Mouse (Mus musculus): ENCODE measurements around the gene Arhgap23. TPM values are rescaled to one million over a fixed set of nuclear protein-coding genes. Genes with fewer than 3 reads are reported as not detected.

The Arhgap23 gene
- polyA plus RNA-seq, 1 experiment from 2014 or later = 3.0 TPM

- Histone ChIP-seq H3K4me2 (ENCODE audit: low read depth, low read length) (no peak overlapping the region; the same call in 1 of the 2 replicates), H3K27me3 (replicated peaks; ENCODE audit: control insufficient read depth, insufficient read depth, low read length) (0 out of 2 replicates have a peak, but pooled peaks cover 3% of the 10 kb centered on the region), H3K9ac (ENCODE audit: low read depth, low read length) (no peak overlapping the region), H3K4me1 (ENCODE audit: control insufficient read depth, insufficient read depth, low read length) (no peaks in the 10 kb centered on the region), H3K27ac (ENCODE audit: low read length) (no peak overlapping the region), H3K36me3 (ENCODE audit: control insufficient read depth, insufficient read depth, low read length) (no peaks in the 10 kb centered on the region), H3K9me3 (ENCODE audit: control insufficient read depth, low read length) (no peaks in the 10 kb centered on the region), H3K4me3 (ENCODE audit: low read length) (no peak overlapping the region)
- WGBS = 66% methylated on average over 6 of the region's 6 CpGs
- no peak for ATAC-seq
Measured at GRCm38 (mm10) chr11:97512511-97512910, 97.2 kb downstream of the Arhgap23 start.

GRCm38 (mm10) chr11:97513066-97513465 is 97.7 kb downstream of the Arhgap23 start:
- Histone ChIP-seq H3K4me2 (ENCODE audit: low read depth, low read length) (no peak overlapping the region), H3K9me3 (ENCODE audit: control insufficient read depth, low read length) (no peaks in the 10 kb centered on the region), H3K4me1 (ENCODE audit: control insufficient read depth, insufficient read depth, low read length) (no peaks in the 10 kb centered on the region), H3K9ac (ENCODE audit: low read depth, low read length) (no peak overlapping the region), H3K4me3 (ENCODE audit: low read length) (no peak overlapping the region), H3K27me3 (replicated peaks; ENCODE audit: control insufficient read depth, insufficient read depth, low read length) (0 out of 2 replicates have a peak, but pooled peaks cover 3% of the 10 kb centered on the region), H3K27ac (ENCODE audit: low read length) (no peak overlapping the region), H3K36me3 (ENCODE audit: control insufficient read depth, insufficient read depth, low read length) (no peaks in the 10 kb centered on the region)
- no peak for ATAC-seq
- 70% methylated on average over 3 of the region's 3 CpGs for WGBS

- Histone ChIP-seq H3K36me3 (ENCODE audit: control insufficient read depth, insufficient read depth, low read length) (no peaks in the 10 kb centered on the region), H3K9me3 (ENCODE audit: control insufficient read depth, low read length) (no peaks in the 10 kb centered on the region), H3K4me2 (ENCODE audit: low read depth, low read length) (no peak overlapping the region), H3K9ac (ENCODE audit: low read depth, low read length) (no peak overlapping the region), H3K27ac (ENCODE audit: low read length) (no peak overlapping the region), H3K4me3 (ENCODE audit: low read length) (no peak overlapping the region), H3K4me1 (ENCODE audit: control insufficient read depth, insufficient read depth, low read length) (0 out of 2 replicates have a peak, but pooled peaks cover 4% of the 10 kb centered on the region), H3K27me3 (replicated peaks; ENCODE audit: control insufficient read depth, insufficient read depth, low read length) (no peaks in the 10 kb centered on the region)
- no peak for ATAC-seq
- 93% methylated on average over 7 of the region's 7 CpGs for WGBS
Measured at GRCm38 (mm10) chr11:97520541-97520940, 105.2 kb downstream of the Arhgap23 start.

- no peaks in the 10 kb centered on the region for H3K9me3 ChIP-seq (ENCODE audit: control insufficient read depth, low read length)
- H3K27me3 ChIP-seq (replicated peaks; ENCODE audit: control insufficient read depth, insufficient read depth, low read length) = no peaks in the 10 kb centered on the region
- H3K9ac ChIP-seq (ENCODE audit: low read depth, low read length) = no peak overlapping the region
- no peak overlapping the region for H3K4me2 ChIP-seq (ENCODE audit: low read depth, low read length)
- no peaks in the 10 kb centered on the region for H3K36me3 ChIP-seq (ENCODE audit: control insufficient read depth, insufficient read depth, low read length)
- 0 out of 2 replicates have a peak, but pooled peaks cover 4% of the 10 kb centered on the region for H3K4me1 ChIP-seq (ENCODE audit: control insufficient read depth, insufficient read depth, low read length)
- no peak overlapping the region for H3K27ac ChIP-seq (ENCODE audit: low read length)
- H3K4me3 ChIP-seq (ENCODE audit: low read length) = no peak overlapping the region
- no peak for ATAC-seq
- WGBS = 85% methylated on average over 29 of the region's 29 CpGs
Measured at GRCm38 (mm10) chr11:97521741-97522474, 106.6 kb downstream of the Arhgap23 start.

GRCm38 (mm10) chr11:97523107-97523506 is 107.8 kb downstream of the Arhgap23 start:
- ATAC-seq = no peak
- WGBS = 84% methylated on average over 14 of the region's 14 CpGs
- Histone ChIP-seq H3K4me3 (ENCODE audit: low read length) (no peak overlapping the region), H3K9me3 (ENCODE audit: control insufficient read depth, low read length) (no peaks in the 10 kb centered on the region), H3K4me1 (ENCODE audit: control insufficient read depth, insufficient read depth, low read length) (0 out of 2 replicates have a peak, but pooled peaks cover 4% of the 10 kb centered on the region), H3K36me3 (ENCODE audit: control insufficient read depth, insufficient read depth, low read length) (no peaks in the 10 kb centered on the region), H3K27ac (ENCODE audit: low read length) (no peak overlapping the region), H3K4me2 (ENCODE audit: low read depth, low read length) (no peak overlapping the region), H3K9ac (ENCODE audit: low read depth, low read length) (no peak overlapping the region), H3K27me3 (replicated peaks; ENCODE audit: control insufficient read depth, insufficient read depth, low read length) (no peaks in the 10 kb centered on the region)

GRCm38 (mm10) chr11:97523827-97524261 is 108.5 kb downstream of the Arhgap23 start:
- Histone ChIP-seq H3K4me1 (ENCODE audit: control insufficient read depth, insufficient read depth, low read length) (0 out of 2 replicates have a peak, but pooled peaks cover 4% of the 10 kb centered on the region), H3K27ac (ENCODE audit: low read length) (no peak overlapping the region), H3K4me2 (ENCODE audit: low read depth, low read length) (no peak overlapping the region), H3K9ac (ENCODE audit: low read depth, low read length) (no peak overlapping the region), H3K9me3 (ENCODE audit: control insufficient read depth, low read length) (no peaks in the 10 kb centered on the region), H3K27me3 (replicated peaks; ENCODE audit: control insufficient read depth, insufficient read depth, low read length) (no peaks in the 10 kb centered on the region), H3K4me3 (ENCODE audit: low read length) (no peak overlapping the region), H3K36me3 (ENCODE audit: control insufficient read depth, insufficient read depth, low read length) (no peaks in the 10 kb centered on the region)
- ATAC-seq = no peak
- WGBS = 8% methylated on average over 1 of the region's 1 CpGs

GRCm38 (mm10) chr11:97524306-97524705 is 109.0 kb downstream of the Arhgap23 start:
- 46% methylated on average over 9 of the region's 9 CpGs for WGBS
- H3K27me3 ChIP-seq (replicated peaks; ENCODE audit: control insufficient read depth, insufficient read depth, low read length) = no peaks in the 10 kb centered on the region

GRCm38 (mm10) chr11:97525313-97525712 is 110.0 kb downstream of the Arhgap23 start:
- no peaks in the 10 kb centered on the region for H3K9me3 ChIP-seq (ENCODE audit: control insufficient read depth, low read length)
- H3K9ac ChIP-seq (ENCODE audit: low read depth, low read length) = no peak overlapping the region
- WGBS = 89% methylated on average over 6 of the region's 6 CpGs
- no peaks in the 10 kb centered on the region for H3K27me3 ChIP-seq (replicated peaks; ENCODE audit: control insufficient read depth, insufficient read depth, low read length)
- H3K27ac ChIP-seq (ENCODE audit: low read length) = no peak overlapping the region
- no peak overlapping the region for H3K4me2 ChIP-seq (ENCODE audit: low read depth, low read length)
- 0 out of 2 replicates have a peak, but pooled peaks cover 4% of the 10 kb centered on the region for H3K4me1 ChIP-seq (ENCODE audit: control insufficient read depth, insufficient read depth, low read length)
- ATAC-seq = no peak
- no peak overlapping the region for H3K4me3 ChIP-seq (ENCODE audit: low read length)
- no peaks in the 10 kb centered on the region for H3K36me3 ChIP-seq (ENCODE audit: control insufficient read depth, insufficient read depth, low read length)

More at GRCm38 (mm10) chr11:97524306-97524705, 109.0 kb downstream of the Arhgap23 start:
- Histone ChIP-seq H3K9me3 (ENCODE audit: control insufficient read depth, low read length) (no peaks in the 10 kb centered on the region), H3K27ac (ENCODE audit: low read length) (no peak overlapping the region), H3K4me1 (ENCODE audit: control insufficient read depth, insufficient read depth, low read length) (0 out of 2 replicates have a peak, but pooled peaks cover 4% of the 10 kb centered on the region), H3K36me3 (ENCODE audit: control insufficient read depth, insufficient read depth, low read length) (no peaks in the 10 kb centered on the region), H3K9ac (ENCODE audit: low read depth, low read length) (no peak overlapping the region), H3K4me2 (ENCODE audit: low read depth, low read length) (no peak overlapping the region), H3K4me3 (ENCODE audit: low read length) (no peak overlapping the region)
- ATAC-seq = no peak

GRCm38 (mm10) chr11:97528282-97528808 is 113.0 kb downstream of the Arhgap23 start:
- Histone ChIP-seq H3K9ac (ENCODE audit: low read depth, low read length) (no peak overlapping the region), H3K9me3 (ENCODE audit: control insufficient read depth, low read length) (no peaks in the 10 kb centered on the region), H3K4me1 (ENCODE audit: control insufficient read depth, insufficient read depth, low read length) (peaks cover 15% of the 10 kb centered on the region), H3K4me3 (ENCODE audit: low read length) (no peak overlapping the region), H3K27ac (ENCODE audit: low read length) (no peak overlapping the region), H3K36me3 (ENCODE audit: control insufficient read depth, insufficient read depth, low read length) (no peaks in the 10 kb centered on the region), H3K27me3 (replicated peaks; ENCODE audit: control insufficient read depth, insufficient read depth, low read length) (peaks cover 16% of the 10 kb centered on the region), H3K4me2 (ENCODE audit: low read depth, low read length) (no peak overlapping the region)
- ATAC-seq = 0 out of 2 replicates have a peak, but pooled peaks have one; percentile 39
- 63% methylated on average over 18 of the region's 18 CpGs for WGBS

Measured in intestine, embryonic 16.5 days (tissue).